Mouse (Mus musculus): Measurements from ENCODE around the gene Psmb3.
A peak's percentile ranks its signal among the peaks of the same experiment; 100 is the strongest.
"Not testable (repeated sequence)": the region's sequence is repeated elsewhere in the genome, so short reads cannot be mapped to it uniquely, and the experiment has no call there.

Gene Psmb3

GRCm38 (mm10) chr11:97703039-97703826 is at the start of gene Psmb3:
Gene Psmb3 (plus strand): TSS chr11:97703399.
- DNase-seq (ENCODE audit: low read depth): peak; percentile 100

- DNase-seq (ENCODE audit: low read depth): no peak
Observed at GRCm38 (mm10) chr11:97654210-97654609, 49.0 kb upstream of the Psmb3 start.

- DNase-seq (ENCODE audit: low read depth): no peak
Observed at GRCm38 (mm10) chr11:97656269-97656971, 46.8 kb upstream of the Psmb3 start.

- no peak for DNase-seq (ENCODE audit: low read depth)
Observed at GRCm38 (mm10) chr11:97657184-97657945, 45.8 kb upstream of the Psmb3 start.

GRCm38 (mm10) chr11:97657967-97658366 is 45.2 kb upstream of the Psmb3 start:
- not testable (repeated sequence) for DNase-seq (ENCODE audit: low read depth)

GRCm38 (mm10) chr11:97658751-97659266 is 44.4 kb upstream of the Psmb3 start:
- DNase-seq (ENCODE audit: low read depth): no peak

- DNase-seq (ENCODE audit: low read depth): no peak
Observed at GRCm38 (mm10) chr11:97659267-97659989, 43.8 kb upstream of the Psmb3 start.

- DNase-seq (ENCODE audit: low read depth): no peak
Observed at GRCm38 (mm10) chr11:97659990-97660714, 43.0 kb upstream of the Psmb3 start.

GRCm38 (mm10) chr11:97660734-97661647 is 42.2 kb upstream of the Psmb3 start:
- no peak for DNase-seq (ENCODE audit: low read depth)

GRCm38 (mm10) chr11:97661648-97662133 is 41.5 kb upstream of the Psmb3 start:
- DNase-seq (ENCODE audit: low read depth): no peak

GRCm38 (mm10) chr11:97662207-97662892 is 40.8 kb upstream of the Psmb3 start:
- no peak for DNase-seq (ENCODE audit: low read depth)

- DNase-seq (ENCODE audit: low read depth): no peak
Observed at GRCm38 (mm10) chr11:97662893-97663527, 40.2 kb upstream of the Psmb3 start, which contains the start of gene Mllt6. Gene Mllt6 (plus strand): TSS chr11:97663414.

GRCm38 (mm10) chr11:97663528-97664338 is 39.5 kb upstream of the Psmb3 start:
- DNase-seq (ENCODE audit: low read depth): no peak

- DNase-seq (ENCODE audit: low read depth): no peak
Observed at GRCm38 (mm10) chr11:97664339-97664665, 38.9 kb upstream of the Psmb3 start.

GRCm38 (mm10) chr11:97664771-97665240 is 38.4 kb upstream of the Psmb3 start:
- DNase-seq (ENCODE audit: low read depth): no peak

- DNase-seq (ENCODE audit: low read depth): no peak
Observed at GRCm38 (mm10) chr11:97665431-97665830, 37.8 kb upstream of the Psmb3 start.

- DNase-seq (ENCODE audit: low read depth): no peak
Observed at GRCm38 (mm10) chr11:97666221-97666620, 37.0 kb upstream of the Psmb3 start.

- no peak for DNase-seq (ENCODE audit: low read depth)
Observed at GRCm38 (mm10) chr11:97666794-97667193, 36.4 kb upstream of the Psmb3 start.
